Mouse (Mus musculus) kidney, adult 2 months (tissue): ENCODE measurements around the gene Ncaph2.

ENCODE experiments used
- CTCF ChIP-seq: fragments of 200-500 bp; conservative IDR thresholded peaks from 2 replicates; pipeline ENCODE4 v1.5.1; 2011; ENCODE audit warnings: low read depth, mild to moderate bottlenecking, control low read depth, low read length, moderate library complexity, mixed read lengths; ENCODE audit not compliant: insufficient read depth, insufficient read length
- POLR2A ChIP-seq: fragments of 200-500 bp; IDR thresholded peaks from one replicate; pipeline ENCODE4 v1.6.1; 2011; ENCODE audit warnings: low read depth, low read length, control low read depth

DNA sequence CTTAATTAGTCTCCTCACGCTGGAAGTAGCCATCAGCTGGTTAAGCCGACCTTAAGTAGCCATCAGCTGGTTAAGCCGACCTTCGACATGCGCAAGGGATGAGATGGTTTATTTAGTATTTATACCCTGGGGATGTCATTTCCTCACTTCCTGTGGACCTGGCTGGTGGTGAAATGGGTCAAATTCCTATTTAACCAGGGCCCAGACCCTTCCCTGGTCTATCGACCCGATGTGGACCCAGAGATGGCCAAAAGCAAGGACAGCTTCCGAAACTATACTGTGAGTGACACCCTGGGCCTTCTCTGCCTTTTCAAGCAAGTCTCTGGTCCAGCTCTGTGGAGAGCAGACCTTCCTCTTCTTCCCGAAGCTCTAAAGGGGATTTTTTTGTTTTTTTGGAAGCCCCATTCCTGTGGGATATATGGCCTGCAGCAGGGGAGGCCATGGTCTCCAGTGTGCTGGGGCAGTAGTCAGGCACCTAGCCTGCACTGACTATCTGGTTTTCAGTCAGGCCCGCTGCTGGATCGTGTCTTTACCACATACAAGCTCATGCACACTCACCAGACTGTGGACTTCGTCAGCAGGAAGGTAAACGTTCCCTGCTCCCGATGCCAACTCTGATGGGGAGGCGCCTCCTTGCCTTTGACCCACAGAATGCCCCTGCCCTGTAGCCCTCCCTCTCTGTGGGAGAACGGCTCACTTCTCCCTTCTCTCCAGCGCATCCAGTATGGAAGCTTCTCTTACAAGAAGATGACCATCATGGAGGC is 20.6 kb upstream of the Ncaph2 start:
- TF ChIP-seq CTCF (no peak), POLR2A (peak; percentile 16)
